In genomic region chrX:7187455-7188310, GRCm38 (mm10) we compare ENCODE assay signal across 8 mouse cellular contexts.
A peak's percentile ranks its signal among the peaks of the same experiment; 100 is the strongest.
DNase-seq lines count a peak whose midpoint lies in the region; ATAC-seq and TF ChIP-seq lines count a peak whose summit lies in the region.

No protein-coding gene starts in this region.

- TF ChIP-seq CTCF in gastrocnemius, adult 2 months (IDR thresholded peaks at IDR 0.05), result no peak

- 28% methylated on average over 10 of the region's 10 CpGs for WGBS in intestine, embryonic 14.5 days
- 29% methylated on average over 10 of the region's 10 CpGs for WGBS in liver, embryonic 16.5 days (ENCODE audit: insufficient replicate concordance)

- peak overlapping the region; percentile 45 for H3K9ac ChIP-seq in intestine, embryonic 14.5 days (ENCODE audit: low read length)
- no peak overlapping the region; the same call in 1 of the 2 replicates for H3K9ac ChIP-seq in liver, embryonic 16.5 days (ENCODE audit: low read depth, low read length)

- ATAC-seq in intestine, embryonic 14.5 days (replicated peaks; ENCODE audit: low FRiP score, low TSS enrichment, low read depth), result peak; percentile 85
- no peak for ATAC-seq in liver, embryonic 16.5 days (ENCODE audit: low read depth)

- intact Hi-C loops in gastrocnemius, adult 2 months (cut with DNase I), result no loop called here

- no peaks in the 10 kb centered on the region for H3K27me3 ChIP-seq in intestine, embryonic 14.5 days (replicated peaks; ENCODE audit: control insufficient read depth, insufficient read depth, low read length)
- H3K27me3 ChIP-seq in liver, embryonic 16.5 days (ENCODE audit: control insufficient read depth, insufficient read depth, low read depth, low read length), result no peaks in the 10 kb centered on the region

- no peaks in the 10 kb centered on the region for H3K36me3 ChIP-seq in intestine, embryonic 14.5 days (ENCODE audit: control insufficient read depth, insufficient read depth, low read length)
- H3K36me3 ChIP-seq in liver, embryonic 16.5 days (ENCODE audit: control insufficient read depth, insufficient read depth), result no peaks in the 10 kb centered on the region

- no peak for DNase-seq in gastrocnemius, adult 2 months
- no peak for DNase-seq in gastrocnemius, postnatal 4 days (ENCODE audit: low spot score in 2 of 2)
- peak; percentile 74 for DNase-seq in 416B (ENCODE audit: low read depth)
- peak; percentile 6 for DNase-seq in embryo, embryonic 11 days
- DNase-seq in intestine, embryonic 14.5 days (ENCODE audit: low spot score), result peak; percentile 51
- no peak for DNase-seq in spleen, postnatal 36 days (ENCODE audit: low spot score in 2 of 2)
- DNase-seq in right cerebral cortex, postnatal 10 days (ENCODE audit: low spot score in 2 of 2), result no peak

- peak overlapping the region; percentile 46 for H3K4me2 ChIP-seq in intestine, embryonic 14.5 days (ENCODE audit: low read length)
- H3K4me2 ChIP-seq in liver, embryonic 16.5 days (ENCODE audit: low read depth, low read length), result peak overlapping the region; percentile 46

- peak overlapping the region; percentile 56 for H3K27ac ChIP-seq in gastrocnemius, adult 2 months
- peak overlapping the region; percentile 84 for H3K27ac ChIP-seq in intestine, embryonic 14.5 days (ENCODE audit: low read depth)
- H3K27ac ChIP-seq in liver, embryonic 16.5 days (ENCODE audit: low read length), result no peak overlapping the region

- H3K4me1 ChIP-seq in intestine, embryonic 14.5 days (replicated peaks; ENCODE audit: control insufficient read depth, insufficient read depth, low read length), result no peaks in the 10 kb centered on the region
- no peaks in the 10 kb centered on the region for H3K4me1 ChIP-seq in liver, embryonic 16.5 days (ENCODE audit: control insufficient read depth, low read depth, low read length)

- no peaks in the 10 kb centered on the region for H3K9me3 ChIP-seq in intestine, embryonic 14.5 days (ENCODE audit: control insufficient read depth, low read length)
- H3K9me3 ChIP-seq in liver, embryonic 16.5 days (replicated peaks; ENCODE audit: control insufficient read depth, low read length), result no peaks in the 10 kb centered on the region

- peak overlapping the region; percentile 66 for H3K4me3 ChIP-seq in gastrocnemius, adult 2 months
- peak overlapping the region; percentile 37 for H3K4me3 ChIP-seq in intestine, embryonic 14.5 days (ENCODE audit: low read depth, low read length)
- H3K4me3 ChIP-seq in liver, embryonic 16.5 days (ENCODE audit: low read depth, low read length), result peak overlapping the region; percentile 41

Comparison
In these comparisons a context has a peak if more than half of its experiments do, and no peak if none do; other contexts are left out.
1. DNase-seq: peak in 416B (single experiment), embryo, embryonic 11 days (single experiment) and intestine, embryonic 14.5 days (single experiment); none in gastrocnemius, adult 2 months (single experiment), gastrocnemius, postnatal 4 days (0 of 2), spleen, postnatal 36 days (0 of 2) and right cerebral cortex, postnatal 10 days (0 of 2).
2. Peak in every context shown above with its lines, with median percentiles within 50 percentile points of each other: H3K4me3 ChIP-seq.